Mouse (Mus musculus) adrenal gland, adult (tissue): ENCODE results near the gene Blm.
A peak's percentile ranks its signal among the peaks of the same experiment; 100 is the strongest.

Experiments used
- DNase-seq, 2 experiments: peaks; one replicate each; pipeline ENCODE4 v3.0.0; 2022 to 2023; ENCODE audit warnings: low spot score in 1 of 2; ENCODE audit not compliant: inconsistent age in 2 of 2

Blm gene

GRCm38 (mm10) chr7:80464831-80465230, 70.1 kb downstream of the Blm start:
- peak; percentile 26 to 67 for DNase-seq

- no peak for DNase-seq
These were observed 73.0 kb downstream of the Blm start for GRCm38 (mm10) chr7:80461891-80462290.

GRCm38 (mm10) chr7:80460892-80461291, 74.0 kb downstream of the Blm start:
- no peak for DNase-seq

GRCm38 (mm10) chr7:80460199-80460598, 74.7 kb downstream of the Blm start:
- peak in 1 of 2 experiments; percentile 27 for DNase-seq

GRCm38 (mm10) chr7:80457831-80458343, 77.0 kb downstream of the Blm start:
- peak in 1 of 2 experiments; percentile 58 for DNase-seq

GRCm38 (mm10) chr7:80457241-80457640, 77.7 kb downstream of the Blm start:
- DNase-seq: peak in 1 of 2 experiments; percentile 78

- no peak for DNase-seq
These were observed 78.6 kb downstream of the Blm start for GRCm38 (mm10) chr7:80456327-80456726.

- DNase-seq: no peak
These were observed 79.3 kb downstream of the Blm start for GRCm38 (mm10) chr7:80455505-80456160.

GRCm38 (mm10) chr7:80454786-80455185, 80.1 kb downstream of the Blm start:
- DNase-seq: peak in 1 of 2 experiments; percentile 67

GRCm38 (mm10) chr7:80453997-80454396, 80.9 kb downstream of the Blm start:
- DNase-seq: no peak

GRCm38 (mm10) chr7:80453121-80453520, 81.8 kb downstream of the Blm start:
- peak; percentile 74 to 83 for DNase-seq

GRCm38 (mm10) chr7:80452241-80452640, 82.7 kb downstream of the Blm start:
- peak in 1 of 2 experiments; percentile 72 for DNase-seq

- no peak for DNase-seq
These were observed 83.2 kb downstream of the Blm start for GRCm38 (mm10) chr7:80451550-80452232.

- no peak for DNase-seq
These were observed 84.6 kb downstream of the Blm start for GRCm38 (mm10) chr7:80450354-80450753.

- DNase-seq: no peak
These were observed 85.3 kb downstream of the Blm start for GRCm38 (mm10) chr7:80449620-80450091.

GRCm38 (mm10) chr7:80447336-80447735, 87.6 kb downstream of the Blm start:
- DNase-seq: no peak

- peak in 1 of 2 experiments; percentile 54 for DNase-seq
These were observed 88.6 kb downstream of the Blm start for GRCm38 (mm10) chr7:80446221-80446878.

- no peak for DNase-seq
These were observed 89.4 kb downstream of the Blm start for GRCm38 (mm10) chr7:80445492-80445891.

- peak in 1 of 2 experiments; percentile 71 for DNase-seq
These were observed 90.3 kb downstream of the Blm start for GRCm38 (mm10) chr7:80444401-80445249.

- DNase-seq: no peak
These were observed 91.8 kb downstream of the Blm start for GRCm38 (mm10) chr7:80443124-80443523.
